Mouse (Mus musculus) bone marrow macrophage, adult 2 months (primary cell): ENCODE measurements around the gene Dhx15.

Experiments
- CTCF ChIP-seq: IDR thresholded peaks from 2 replicates; pipeline ENCODE4 v1.5.1; 2012; ENCODE audit warnings: low read depth, mild to moderate bottlenecking, low read length, moderate library complexity
- POLR2A ChIP-seq: IDR thresholded peaks from 2 replicates; pipeline ENCODE4 v1.6.1; 2012; ENCODE audit warnings: mild to moderate bottlenecking, low read depth, low read length, borderline replicate concordance

DNA sequence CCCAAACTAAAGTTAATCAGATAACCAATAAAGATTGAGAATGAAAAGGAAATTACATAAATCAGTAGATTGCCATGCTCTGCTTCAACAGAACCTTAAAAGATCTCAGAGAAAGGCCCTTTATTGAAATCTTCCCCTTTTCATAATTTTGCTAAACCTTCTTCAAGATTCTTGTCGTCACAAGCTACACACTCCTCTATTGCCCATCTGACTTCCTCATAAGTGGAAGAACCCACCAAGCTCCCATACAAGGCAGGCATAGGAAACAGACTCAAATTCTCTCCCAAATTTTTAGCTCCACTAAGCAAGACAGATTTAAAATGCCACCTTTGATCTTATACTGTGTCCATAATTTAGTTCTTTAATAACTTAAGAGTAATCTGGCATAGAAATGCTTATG lies 13.0 kb downstream of the Dhx15 start:
- TF ChIP-seq CTCF, result no peak
- no peak for TF ChIP-seq POLR2A
